Mouse (Mus musculus) heart, embryonic 14.5 days (tissue): ENCODE data around the gene Pacs2. TPM values are rescaled to one million over a fixed set of nuclear protein-coding genes. Genes with fewer than 3 reads are reported as not detected.

Experiments used
- ATAC-seq: fragments of 200-750 bp; cut with Nextera tagmentation; 2 replicates; pipeline ENCODE4 v1.8.0; 2017; ENCODE audit warnings: low read depth, moderate TSS enrichment; ENCODE audit not compliant: insufficient number of reproducible peaks, insufficient read depth, low FRiP score
- H3K27ac ChIP-seq, 2 experiments: fragments of 200-500 bp in 1 of 2; fragments of 300-500 bp in 1 of 2; sonication (generic) in 1 of 2; replicated peaks in 1 of 2; 2 replicates each; pipeline ENCODE4 v1.5.1; 2012 to 2014; ENCODE audit warnings: low read depth in 2 of 2, low read length in 2 of 2, control low read depth in 1 of 2, mild to moderate bottlenecking in 1 of 2, mixed read lengths in 1 of 2; ENCODE audit not compliant: control insufficient read depth in 1 of 2, insufficient read depth in 1 of 2
- H3K27me3 ChIP-seq: fragments of 300-500 bp; sonication (generic); 2 replicates; pipeline ENCODE4 v1.6.1; 2014; ENCODE audit warnings: mild to moderate bottlenecking, low read length, control low read depth; ENCODE audit not compliant: control insufficient read depth, insufficient read depth
- H3K36me3 ChIP-seq: fragments of 300-500 bp; sonication (generic); 2 replicates; pipeline ENCODE4 v1.6.1; 2014; ENCODE audit warnings: mild to moderate bottlenecking, control low read depth, low read length, mixed read lengths; ENCODE audit not compliant: control insufficient read depth, insufficient read depth
- H3K4me1 ChIP-seq, 2 experiments: fragments of 200-500 bp in 1 of 2; fragments of 300-500 bp in 1 of 2; sonication (generic) in 1 of 2; 2 replicates each; pipeline ENCODE4 v1.6.1; 2012 to 2014; ENCODE audit warnings: low read length in 2 of 2, control low read depth in 1 of 2, mixed read lengths in 1 of 2; ENCODE audit not compliant: control insufficient read depth in 2 of 2, insufficient read depth in 2 of 2
- H3K4me2 ChIP-seq: fragments of 300-500 bp; sonication (generic); 2 replicates; pipeline ENCODE4 v1.6.1; 2014; ENCODE audit warnings: mild to moderate bottlenecking, low read length
- H3K4me3 ChIP-seq, 2 experiments: fragments of 200-500 bp in 1 of 2; fragments of 300-500 bp in 1 of 2; sonication (generic) in 1 of 2; 2 replicates each; pipeline ENCODE4 v1.5.1; 2012 to 2014; ENCODE audit warnings: low read length in 2 of 2, mild to moderate bottlenecking in 2 of 2, control low read depth in 1 of 2, low read depth in 1 of 2, moderate library complexity in 1 of 2; ENCODE audit not compliant: control insufficient read depth in 1 of 2, insufficient read depth in 1 of 2
- H3K9ac ChIP-seq: fragments of 300-500 bp; sonication (generic); 2 replicates; pipeline ENCODE4 v1.6.1; 2014; ENCODE audit warnings: mild to moderate bottlenecking, low read length
- H3K9me3 ChIP-seq: fragments of 300-500 bp; sonication (generic); 2 replicates; pipeline ENCODE4 v1.6.1; 2016; ENCODE audit warnings: low read length, control low read depth; ENCODE audit not compliant: control insufficient read depth
- WGBS: fragments of 180-500 bp; shearing (Covaris S2); extraction: QIAGEN DNeasy Blood & Tissue Kit; methylation state at CpG from one replicate; pipeline ENCODE4 v1.1.7; 2014; 5-methylcytosine and 5-hydroxymethylcytosine counted together
- polyA plus RNA-seq: library from polyadenylated mRNA; unstranded; fragments of >200 nt; fragmentation: Nextera tagmentation; extraction: Ambion mirVana; gene quantifications from 2 replicates; pipeline ENCODE4 v1.2.1, GENCODE M21; 2014

Pacs2 gene
- polyA plus RNA-seq: 7.1 and 7.6 TPM in 2 replicates

DNA sequence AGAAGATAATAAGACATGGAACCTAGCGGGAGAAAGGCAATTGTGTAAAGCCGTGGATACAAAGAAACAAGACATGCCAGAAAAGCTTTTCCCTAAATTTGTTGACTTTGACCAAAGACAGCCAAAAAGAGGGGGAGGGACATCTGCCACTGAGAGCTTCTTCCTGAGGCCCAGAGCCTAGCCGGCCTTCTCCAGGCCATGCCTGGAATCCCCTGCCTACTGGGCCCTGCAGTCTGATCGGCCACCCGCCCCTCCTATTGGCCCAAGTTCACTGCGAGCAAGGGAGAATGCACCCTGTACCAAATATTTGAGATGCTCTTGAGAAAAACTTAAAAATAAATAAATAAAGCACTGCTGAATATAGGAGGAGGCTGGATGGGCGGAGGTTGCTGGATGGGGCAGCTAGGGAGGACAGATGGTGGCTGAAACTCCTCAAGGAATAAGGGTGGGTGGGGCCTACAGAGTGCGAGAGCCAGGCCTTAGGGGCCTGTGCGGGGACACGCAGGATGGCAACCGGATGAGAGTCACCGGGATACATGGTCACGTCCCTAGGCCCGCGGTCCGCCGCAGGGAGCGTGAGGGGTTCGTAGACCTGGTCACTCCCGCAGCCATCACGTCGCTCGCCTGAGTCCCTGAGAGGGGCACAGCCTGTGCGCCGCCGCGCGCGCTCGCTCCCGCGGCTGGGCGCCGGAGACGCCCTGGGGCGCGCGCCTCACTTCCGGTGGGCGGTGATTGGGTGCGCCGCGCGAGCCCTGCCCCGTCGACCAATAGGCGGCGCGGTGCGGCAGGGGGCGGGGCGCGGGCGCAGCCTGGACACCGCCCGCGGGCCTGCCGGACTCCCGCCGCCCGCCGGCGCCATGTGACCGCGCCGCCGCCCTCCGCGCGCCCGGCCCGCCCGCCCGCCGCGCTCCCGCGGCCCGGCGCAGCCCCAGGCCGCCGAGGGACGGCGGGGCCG lies at the start of gene Pacs2:
TSS of gene Pacs2 (plus strand) at position 905 of the 955 bp plus-strand sequence.
- no peaks in the 10 kb centered on the region for H3K27me3 ChIP-seq
- peak; percentile 96 for ATAC-seq
- peak within 1 kb of the TSS; percentile 93 for H3K9ac ChIP-seq
- no peaks in the 10 kb centered on the region for H3K9me3 ChIP-seq
- H3K4me1 ChIP-seq: peaks cover 16 to 18% of the 10 kb centered on the region in 2 experiments
- H3K4me3 ChIP-seq: peak within 1 kb of the TSS; percentile 93 to 98
- H3K27ac ChIP-seq: peak within 1 kb of the TSS; percentile 71 to 83
- H3K36me3 ChIP-seq: no peaks in the 10 kb centered on the region
- peak within 1 kb of the TSS; percentile 72 for H3K4me2 ChIP-seq
- 4% methylated on average over 51 of the region's 85 CpGs for WGBS

DNA sequence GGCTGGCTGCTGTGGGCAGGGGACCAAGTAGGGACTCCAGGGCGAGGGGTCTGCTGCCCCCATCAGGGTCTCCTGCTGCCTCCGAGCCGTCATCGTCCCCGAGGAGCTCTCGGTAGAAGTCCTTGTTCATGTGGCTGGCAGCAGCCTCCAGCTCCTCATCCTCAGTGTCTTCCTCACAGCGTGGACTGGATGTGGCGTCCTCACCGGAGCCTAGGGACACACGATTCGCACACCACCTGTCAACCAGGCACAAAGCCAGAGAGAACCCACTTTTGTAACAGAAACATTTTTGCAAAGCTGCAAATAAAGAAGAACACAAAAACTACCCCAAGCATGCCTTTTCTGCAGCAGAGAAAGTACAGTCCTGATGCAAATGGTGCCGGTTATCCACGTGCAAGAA lies 48.5 kb upstream of the Pacs2 start:
- WGBS: 92% methylated on average over 13 of the region's 13 CpGs
- Histone ChIP-seq H3K4me2 (no peak overlapping the region), H3K27ac (no peak overlapping the region), H3K4me1 (peaks cover 12 to 18% of the 10 kb centered on the region in 2 experiments), H3K9me3 (no peaks in the 10 kb centered on the region), H3K36me3 (peaks cover 100% of the 10 kb centered on the region), H3K27me3 (no peaks in the 10 kb centered on the region), H3K4me3 (no peak overlapping the region), H3K9ac (no peak overlapping the region)
- no peak for ATAC-seq

DNA sequence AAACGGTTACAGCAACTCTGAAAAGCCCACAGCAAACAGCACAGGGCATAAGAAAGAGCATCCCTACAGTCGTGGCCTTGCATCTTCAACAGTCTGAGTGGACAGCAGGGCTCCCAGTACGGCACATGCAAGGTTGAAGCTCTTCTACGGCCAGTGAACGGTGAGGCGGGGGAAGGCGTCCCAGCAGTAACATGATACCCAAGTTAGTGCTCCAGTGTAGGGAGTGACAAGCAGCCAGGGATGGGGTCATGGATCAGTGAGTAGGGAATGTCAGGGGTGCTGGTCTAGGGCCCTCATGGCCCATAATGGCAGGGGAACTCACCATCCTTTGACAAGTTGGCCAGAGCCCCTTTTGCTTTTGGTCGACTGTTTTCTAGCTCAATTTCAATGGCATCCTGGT lies 45.4 kb upstream of the Pacs2 start:
- Histone ChIP-seq H3K36me3 (peaks cover 100% of the 10 kb centered on the region), H3K4me1 (no peaks in the 10 kb centered on the region), H3K4me2 (no peak overlapping the region), H3K9me3 (no peaks in the 10 kb centered on the region), H3K27me3 (no peaks in the 10 kb centered on the region), H3K9ac (no peak overlapping the region), H3K27ac (no peak overlapping the region), H3K4me3 (no peak overlapping the region)
- WGBS: 76% methylated on average over 8 of the region's 8 CpGs
- no peak for ATAC-seq

DNA sequence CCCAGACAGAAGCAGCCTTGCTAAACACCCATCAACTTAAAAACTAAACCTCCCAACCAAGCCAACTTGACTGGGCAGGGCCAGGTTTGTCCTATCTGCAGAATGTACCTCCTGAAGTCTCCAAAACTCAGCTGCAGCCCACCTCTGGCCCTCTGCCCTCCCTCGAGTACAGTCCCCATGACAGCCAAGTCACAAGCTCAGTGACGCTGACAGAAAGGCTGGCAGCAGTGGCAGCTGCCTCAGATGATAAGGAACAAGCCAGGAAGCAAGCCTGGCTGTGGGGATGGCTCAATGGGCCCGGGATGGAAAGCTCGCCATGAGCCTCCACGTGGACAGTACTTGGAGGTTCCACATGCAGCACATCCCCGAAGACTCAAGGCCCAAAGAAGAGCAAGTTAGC lies 44.7 kb upstream of the Pacs2 start:
- peaks cover 100% of the 10 kb centered on the region for H3K36me3 ChIP-seq
- no peak overlapping the region for H3K4me3 ChIP-seq
- H3K4me2 ChIP-seq: no peak overlapping the region
- WGBS: 69% methylated on average over 6 of the region's 6 CpGs
- no peak overlapping the region for H3K27ac ChIP-seq
- H3K9me3 ChIP-seq: no peaks in the 10 kb centered on the region
- no peaks in the 10 kb centered on the region for H3K27me3 ChIP-seq
- H3K4me1 ChIP-seq: no peaks in the 10 kb centered on the region
- no peak overlapping the region for H3K9ac ChIP-seq
- no peak for ATAC-seq

DNA sequence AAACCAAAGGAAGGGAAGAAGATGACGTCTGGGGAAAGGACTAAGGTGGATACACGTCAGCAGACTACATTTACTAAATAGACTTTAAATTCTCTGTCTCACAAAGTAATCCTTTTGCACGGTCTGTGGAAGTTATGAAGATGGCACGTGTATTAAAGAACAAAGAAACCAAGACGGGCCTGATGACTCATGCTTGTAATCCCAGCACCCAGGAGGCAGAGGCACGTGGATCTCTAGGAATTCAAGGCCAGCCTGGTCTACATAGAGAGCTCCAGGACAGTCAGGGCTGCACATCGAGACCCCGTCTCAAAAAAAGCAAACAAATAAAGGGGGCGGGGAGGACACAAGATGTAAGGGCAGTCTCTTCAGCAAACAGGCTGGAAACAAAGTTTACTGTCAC lies 39.6 kb upstream of the Pacs2 start:
- H3K4me1 ChIP-seq: peaks cover 4 to 13% of the 10 kb centered on the region in 2 experiments; a peak in 2 of 4 replicates
- 86% methylated on average over 9 of the region's 9 CpGs for WGBS
- H3K4me3 ChIP-seq: no peak overlapping the region
- no peaks in the 10 kb centered on the region for H3K9me3 ChIP-seq
- H3K36me3 ChIP-seq: peaks cover 76% of the 10 kb centered on the region
- H3K27ac ChIP-seq: no peak overlapping the region
- no peak overlapping the region for H3K4me2 ChIP-seq
- ATAC-seq: no peak
- no peak overlapping the region for H3K9ac ChIP-seq
- H3K27me3 ChIP-seq: no peaks in the 10 kb centered on the region

DNA sequence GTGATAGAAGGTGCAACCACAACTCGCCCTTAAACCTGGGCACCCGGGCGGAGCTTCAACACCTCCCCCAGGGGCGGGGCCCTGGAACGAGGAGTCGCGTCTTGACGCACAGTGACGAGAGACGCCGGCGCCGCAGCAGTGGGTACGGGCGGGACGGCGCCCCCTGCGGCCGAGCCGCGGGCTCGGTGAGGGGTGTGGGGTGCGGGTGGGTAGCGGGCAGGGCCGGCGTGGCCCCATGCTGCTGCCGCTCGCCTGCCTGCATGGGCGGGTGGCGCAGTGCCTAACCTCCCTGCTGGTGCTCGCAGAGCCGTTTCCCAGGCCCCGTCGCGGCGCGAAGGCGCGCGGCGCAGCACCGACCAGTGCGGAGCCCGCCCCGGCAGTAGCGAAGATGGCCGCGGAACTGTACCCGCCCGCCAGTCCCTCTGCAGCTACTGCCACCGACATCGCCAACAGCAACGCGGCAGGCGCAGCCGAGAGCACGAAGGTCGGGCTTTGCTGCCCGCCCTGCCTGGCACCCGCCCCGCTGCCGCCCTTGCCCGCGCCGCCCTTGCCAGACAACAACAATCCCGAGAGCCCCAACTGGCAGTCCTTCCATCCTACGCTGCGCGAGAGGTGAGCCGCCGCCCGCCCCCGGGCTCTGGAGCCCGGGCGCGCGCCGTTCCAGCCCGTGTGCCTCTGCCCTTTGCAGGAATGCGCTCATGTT lies 37.8 kb upstream of the Pacs2 start, which contains the start of gene Btbd6:
TSS of gene Btbd6 (plus strand) at position 112 of the 703 bp plus-strand sequence.
- Histone ChIP-seq H3K4me2 (peak within 1 kb of the TSS; percentile 88), H3K4me1 (peaks cover 5 to 13% of the 10 kb centered on the region in 2 experiments; a peak in 3 of 4 replicates), H3K4me3 (peak within 1 kb of the TSS; percentile 62 to 75), H3K36me3 (peaks cover 76% of the 10 kb centered on the region), H3K27me3 (no peaks in the 10 kb centered on the region), H3K9ac (peak within 1 kb of the TSS; percentile 90), H3K27ac (peak within 1 kb of the TSS; percentile 73 to 93), H3K9me3 (no peaks in the 10 kb centered on the region)
- under 1% methylated on average over 80 of the region's 80 CpGs for WGBS
- peak; percentile 90 for ATAC-seq

DNA sequence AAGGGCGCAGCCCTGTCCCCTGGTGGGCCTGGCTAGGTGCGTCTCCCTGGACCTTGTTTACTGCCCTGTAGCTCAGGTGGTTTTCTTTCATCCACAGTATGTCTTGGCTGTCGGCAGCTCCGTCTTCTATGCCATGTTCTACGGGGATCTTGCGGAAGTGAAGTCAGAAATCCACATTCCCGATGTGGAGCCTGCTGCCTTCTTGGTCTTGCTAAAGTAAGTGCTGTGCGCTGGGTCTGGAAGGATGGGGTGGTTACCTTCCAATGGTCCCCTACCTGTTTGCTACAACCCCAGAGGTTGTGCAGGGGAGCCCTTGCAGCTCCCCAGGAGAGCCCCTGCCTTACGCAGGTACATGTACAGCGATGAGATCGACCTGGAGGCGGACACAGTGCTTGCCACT lies 37.2 kb upstream of the Pacs2 start:
- Histone ChIP-seq H3K4me1 (peaks cover 8 to 17% of the 10 kb centered on the region in 2 experiments), H3K9ac (peak overlapping the region; percentile 90), H3K27ac (peak overlapping the region; percentile 73 to 93; a peak in 3 of 4 replicates), H3K4me3 (peak overlapping the region; percentile 62 to 75), H3K9me3 (no peaks in the 10 kb centered on the region), H3K36me3 (peaks cover 72% of the 10 kb centered on the region), H3K27me3 (no peaks in the 10 kb centered on the region), H3K4me2 (peak overlapping the region; percentile 88)
- 42% methylated on average over 12 of the region's 12 CpGs for WGBS
- ATAC-seq: 0 out of 2 replicates have a peak, but pooled peaks have one; percentile 5
